ENCODE assay signal across 34 mouse cellular contexts in the genomic region with DNA sequence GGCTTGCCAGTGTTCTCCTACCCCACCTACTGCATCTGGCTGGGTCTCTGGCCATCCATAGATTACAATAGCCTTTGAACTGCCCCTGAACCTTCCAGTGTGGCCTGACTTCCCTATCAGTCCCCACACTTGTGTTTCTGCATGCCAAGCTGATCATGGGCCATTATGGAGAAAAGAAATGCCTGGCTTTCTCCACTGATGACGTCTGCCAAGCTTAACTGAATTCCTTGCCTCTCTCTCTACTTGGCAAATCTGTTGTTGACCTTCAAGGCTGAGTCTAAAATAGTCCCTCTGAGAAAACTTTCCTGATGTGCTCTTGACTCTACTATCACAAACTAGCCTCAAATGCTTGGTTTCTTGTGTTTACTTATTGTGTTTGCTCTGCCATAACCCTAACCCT. TPM values are rescaled to one million over a fixed set of nuclear protein-coding genes. Genes with fewer than 3 reads are reported as not detected.
"Had no signal": no experiment of that assay in that cellular context is flagged by ENCODE, and none has a peak within 500 bp of the region (broad histone marks: within the 10 kb centered on the region; RNA-seq: fewer than 3 reads in every experiment).

No protein-coding gene starts in this region.

- H3K27ac ChIP-seq: heart, embryonic 10.5 days; heart, embryonic 13.5 days; heart, embryonic 15.5 days; hindbrain, embryonic 10.5 days; hindbrain, embryonic 12.5 days; hindbrain, embryonic 13.5 days; hindbrain, embryonic 14.5 days; hindbrain, embryonic 15.5 days; hindbrain, postnatal 0 days; intestine, embryonic 15.5 days; kidney, embryonic 15.5 days; kidney, postnatal 0 days; layer of hippocampus, adult 2 months; left cerebral cortex, adult 2 months had no signal

- DNase-seq: heart, postnatal 10 days; heart, postnatal 14 days; heart, postnatal 36 days; kidney, adult 11 months; kidney, adult 18-20 months; kidney, adult 2 months; kidney, adult 8-10 months; kidney, adult 9 months; kidney, postnatal 10 days; kidney, postnatal 25 days; kidney, postnatal 36 days; kidney, postnatal 4 days; layer of hippocampus, adult 9-11 months; layer of hippocampus, postnatal 36 days had no signal

- H3K4me3 ChIP-seq: heart, embryonic 10.5 days; heart, embryonic 12.5 days; heart, embryonic 13.5 days; heart, embryonic 15.5 days; hindbrain, embryonic 10.5 days; hindbrain, embryonic 12.5 days; hindbrain, embryonic 13.5 days; hindbrain, embryonic 15.5 days; intestine, embryonic 15.5 days; kidney, embryonic 15.5 days; layer of hippocampus, adult 2 months; left cerebral cortex, adult 2 months had no signal

- H3K4me1 ChIP-seq: heart, embryonic 10.5 days; heart, embryonic 12.5 days; heart, embryonic 13.5 days; heart, embryonic 15.5 days; hindbrain, embryonic 10.5 days; hindbrain, embryonic 12.5 days; hindbrain, embryonic 13.5 days; hindbrain, embryonic 15.5 days; intestine, embryonic 15.5 days; kidney, embryonic 15.5 days had no signal

RNA-seq across cellular contexts. Expression of a gene that starts 17.5 kb away (rescaled TPM):
- polyA plus RNA-seq: hindbrain, embryonic 11.5 days; hindbrain, embryonic 13.5 days had no signal

RNA-seq across cellular contexts. Expression of a gene that starts 47.5 kb away (rescaled TPM):
- total RNA-seq: heart, postnatal 10 days; heart, postnatal 25 days; heart, postnatal 36 days; hematopoietic stem cell, adult 5-6 weeks had no signal
- polyA plus RNA-seq: heart, embryonic 12.5 days; heart, embryonic 14.5 days; heart, postnatal 0 days; hindbrain, embryonic 13.5 days; hindbrain, embryonic 14.5 days had no signal
